Mouse (Mus musculus) cerebellum, adult 18-20 months (tissue): ENCODE measurements at regions not wholly inside any gene's neighbourhood (a gene's known extent, or its start where the extent isn't known, plus 50 kb on each side); places are given as distances from the start of the nearest gene placed in this dataset.
A peak's percentile ranks its signal among the peaks of the same experiment; 100 is the strongest.

Source experiments
- DNase-seq, 2 experiments: peaks; one replicate each; pipeline ENCODE4 v3.0.0; 2021

- no peak for DNase-seq
Observed at GRCm38 (mm10) chr3:64898610-64899009, 54.0 kb upstream of the Vmn2r7 start.

GRCm38 (mm10) chr3:64901317-64901892, 56.8 kb upstream of the Vmn2r7 start:
- DNase-seq = no peak

GRCm38 (mm10) chr3:64949307-64949706, 104.7 kb upstream of the Vmn2r7 start:
- peak; percentile 14 to 16 for DNase-seq

- DNase-seq = no peak
Observed at GRCm38 (mm10) chr3:64964667-64965415, 120.3 kb upstream of the Vmn2r7 start.

GRCm38 (mm10) chr3:64965416-64965980, 120.9 kb upstream of the Vmn2r7 start:
- no peak for DNase-seq

GRCm38 (mm10) chr3:64968275-64968674, 123.7 kb upstream of the Vmn2r7 start:
- DNase-seq = no peak

GRCm38 (mm10) chr3:64984369-64984768, 124.8 kb upstream of the Kcnab1 start:
- peak; percentile 11 to 18 for DNase-seq

GRCm38 (mm10) chr3:64987665-64988064, 121.5 kb upstream of the Kcnab1 start:
- DNase-seq = peak; percentile 44 to 55

- no peak for DNase-seq
Observed at GRCm38 (mm10) chr3:64996451-64996850, 112.7 kb upstream of the Kcnab1 start.

GRCm38 (mm10) chr3:64997552-64997951, 111.6 kb upstream of the Kcnab1 start:
- no peak for DNase-seq

- DNase-seq = no peak
Observed at GRCm38 (mm10) chr3:65001131-65001530, 108.1 kb upstream of the Kcnab1 start.

GRCm38 (mm10) chr3:65002578-65002977, 106.6 kb upstream of the Kcnab1 start:
- DNase-seq = no peak

- no peak for DNase-seq
Observed at GRCm38 (mm10) chr3:65006127-65006526, 103.1 kb upstream of the Kcnab1 start.

- no peak for DNase-seq
Observed at GRCm38 (mm10) chr3:65006565-65006964, 102.6 kb upstream of the Kcnab1 start.

GRCm38 (mm10) chr3:65023876-65024275, 85.3 kb upstream of the Kcnab1 start:
- peak; percentile 36 to 53 for DNase-seq

GRCm38 (mm10) chr3:65037626-65038025, 71.6 kb upstream of the Kcnab1 start:
- DNase-seq = no peak

GRCm38 (mm10) chr3:65047879-65048278, 61.3 kb upstream of the Kcnab1 start:
- DNase-seq = no peak

- no peak for DNase-seq
Observed at GRCm38 (mm10) chr3:65055401-65055800, 53.8 kb upstream of the Kcnab1 start.
